Mouse (Mus musculus): ENCODE measurements at regions not wholly inside any gene's neighbourhood (a gene's known extent, or its start where the extent isn't known, plus 50 kb on each side); places are given as distances from the start of the nearest gene placed in this dataset.

GRCm38 (mm10) chr14:15978329-15978728, 270.8 kb upstream of the Ngly1 start:
- TF ChIP-seq CTCF (IDR thresholded peaks at IDR 0.05; ENCODE audit: low read depth, low read length) (no peak), EP300 (IDR thresholded peaks at IDR 0.05; ENCODE audit: insufficient read depth, low read depth, low read length) (peak; percentile 90)
